Mouse (Mus musculus) brain, embryonic 18.5 days (tissue): ENCODE measurements around the gene Gm20388.

Experiments
- DNase-seq: peaks from one replicate; pipeline ENCODE4 v3.0.0-alpha.2; 2012; ENCODE audit warnings: low read depth, low spot score

Gm20388 gene

GRCm38 (mm10) chr8:121553831-121554475, 1643.3 kb downstream of the Gm20388 start:
- DNase-seq = no peak

DNA sequence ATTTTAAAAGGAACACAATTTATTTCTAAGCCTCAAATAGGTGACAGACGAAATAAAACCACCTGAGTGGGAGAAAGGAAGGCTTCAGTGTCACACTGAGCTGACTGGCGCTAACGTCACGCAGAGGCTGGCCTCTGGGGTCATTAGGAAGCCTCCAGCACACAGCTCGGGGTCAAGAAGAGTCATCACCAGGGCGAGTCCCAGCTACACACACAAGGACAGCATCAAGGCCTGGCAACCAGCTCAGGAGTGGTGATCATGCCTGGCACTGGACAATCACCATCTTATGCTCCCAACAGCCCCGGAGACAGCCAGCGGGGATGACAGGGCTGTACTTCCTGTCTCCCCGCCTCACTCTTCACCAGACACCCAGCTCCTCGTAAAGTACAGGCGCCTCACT, 1647.1 kb downstream of the Gm20388 start:
- DNase-seq = no peak

GRCm38 (mm10) chr8:121558538-121558937, 1647.9 kb downstream of the Gm20388 start:
- DNase-seq = no peak

DNA sequence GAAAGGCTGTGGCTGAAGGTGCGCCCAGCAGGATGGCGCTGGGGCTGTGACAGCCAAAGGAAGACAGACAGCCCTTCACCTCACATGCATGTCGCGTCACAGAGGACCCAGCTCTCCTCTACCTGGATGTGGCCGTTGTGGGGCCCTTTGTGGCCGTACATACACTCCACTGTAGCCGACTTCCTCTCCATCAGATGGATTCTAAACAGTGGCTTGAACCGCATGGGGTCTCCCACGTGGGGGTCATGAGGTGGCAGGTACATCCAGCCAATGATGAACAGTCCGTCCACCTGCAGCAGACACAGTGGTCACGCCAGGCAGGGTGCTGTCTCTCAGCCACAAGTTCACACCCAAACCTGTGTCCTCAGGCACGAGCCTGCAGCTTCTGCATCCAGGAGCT, 1649.2 kb downstream of the Gm20388 start:
- no peak for DNase-seq

GRCm38 (mm10) chr8:121560432-121561100, 1649.9 kb downstream of the Gm20388 start:
- no peak for DNase-seq

GRCm38 (mm10) chr8:121561636-121562345, 1651.2 kb downstream of the Gm20388 start:
- no peak for DNase-seq

DNA sequence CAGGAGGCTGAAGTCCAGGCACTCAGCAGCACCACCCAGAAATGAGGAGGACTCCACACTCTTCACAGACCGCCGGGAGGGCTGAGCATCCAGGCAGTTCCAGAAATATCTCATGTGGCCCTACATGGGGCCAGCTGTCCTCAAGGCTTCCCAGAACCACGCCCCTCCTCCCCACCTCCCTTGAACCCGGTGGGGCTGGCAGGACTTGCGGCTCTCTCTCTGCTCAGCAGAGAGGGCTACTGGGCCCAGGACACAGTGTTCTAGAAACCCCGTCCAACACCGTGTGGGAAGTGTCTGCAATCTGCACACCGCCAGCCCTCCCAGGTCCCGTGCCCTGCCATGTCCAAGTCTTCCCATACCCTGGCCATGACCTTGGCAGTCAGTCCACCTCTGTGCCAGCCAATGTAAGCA, 1652.3 kb downstream of the Gm20388 start:
- DNase-seq = no peak

- no peak for DNase-seq
Measured at GRCm38 (mm10) chr8:121563701-121564100, 1653.1 kb downstream of the Gm20388 start.

DNA sequence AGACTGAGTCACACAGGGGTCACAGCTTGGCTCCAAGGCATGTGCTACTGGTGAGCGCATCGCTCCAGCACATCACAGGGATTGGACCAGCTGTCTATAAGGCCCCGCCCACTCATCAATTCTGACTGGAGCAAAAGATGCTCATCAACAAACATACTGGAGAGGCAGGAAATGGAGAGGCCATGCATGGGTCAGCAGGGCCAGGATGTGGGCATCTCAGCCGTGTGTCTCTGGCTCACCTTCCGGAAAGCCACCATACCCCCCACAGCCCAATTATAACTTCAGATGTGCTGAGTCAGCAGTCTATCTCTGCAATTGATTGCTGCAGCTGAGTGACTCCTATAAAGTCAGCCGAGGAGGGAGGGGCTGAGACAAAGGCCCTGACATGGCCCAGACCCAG, 1657.7 kb downstream of the Gm20388 start:
- no peak for DNase-seq

- DNase-seq = no peak
Measured at GRCm38 (mm10) chr8:121570335-121570734, 1659.7 kb downstream of the Gm20388 start.

GRCm38 (mm10) chr8:121570801-121571200, 1660.2 kb downstream of the Gm20388 start:
- no peak for DNase-seq

DNA sequence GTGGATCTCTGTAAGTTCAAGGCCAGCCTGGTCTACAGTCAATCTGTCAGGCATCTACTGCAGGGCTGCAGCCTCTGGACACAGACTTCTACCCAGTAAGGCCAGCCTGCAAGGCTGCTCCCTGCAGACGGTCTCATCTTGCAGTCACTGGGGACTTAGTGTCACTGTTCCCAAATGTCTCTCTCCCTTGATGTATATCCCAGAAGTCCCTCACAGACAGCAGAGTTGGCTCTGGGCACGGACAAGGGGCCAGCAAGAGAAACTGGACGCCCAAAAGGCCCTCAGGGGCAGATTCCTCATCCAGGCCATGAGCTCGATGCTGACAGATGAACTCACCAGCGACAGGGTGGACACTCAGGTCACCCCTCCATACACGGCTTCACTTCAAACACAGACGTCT, 1661.5 kb downstream of the Gm20388 start:
- DNase-seq = no peak

- DNase-seq = no peak
Measured at GRCm38 (mm10) chr8:121573275-121573674, 1662.6 kb downstream of the Gm20388 start.

- DNase-seq = no peak
Measured at GRCm38 (mm10) chr8:121575661-121576060, 1665.0 kb downstream of the Gm20388 start.

- DNase-seq = no peak
Measured at GRCm38 (mm10) chr8:121577751-121578675, 1667.4 kb downstream of the Gm20388 start.

GRCm38 (mm10) chr8:121578676-121579451, 1668.2 kb downstream of the Gm20388 start, which contains the start of gene Fbxo31:
TSS of gene Fbxo31 (minus strand) at chr8:121578806.
- peak; percentile 79 for DNase-seq

- DNase-seq = no peak
Measured at GRCm38 (mm10) chr8:121580465-121580864, 1669.8 kb downstream of the Gm20388 start.

DNA sequence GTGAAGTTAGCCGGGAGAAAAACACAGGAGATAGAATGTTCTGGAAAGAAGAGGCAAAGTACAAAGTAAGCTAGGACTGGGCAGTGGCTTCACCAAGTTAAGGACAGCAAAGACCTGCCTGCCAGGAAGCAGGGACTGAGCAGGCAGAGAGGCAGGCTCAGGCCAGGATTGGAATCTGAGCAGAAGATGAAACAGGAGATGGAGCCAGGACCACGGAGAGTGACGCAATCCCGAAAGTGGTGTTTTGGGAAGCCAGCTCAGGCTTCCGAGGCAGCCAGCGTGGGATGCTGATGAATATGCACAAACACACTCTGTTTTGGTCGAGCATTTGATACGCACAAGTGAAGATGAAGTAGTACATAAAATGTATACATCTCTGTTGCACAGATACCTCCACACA, 1673.0 kb downstream of the Gm20388 start:
- no peak for DNase-seq

DNA sequence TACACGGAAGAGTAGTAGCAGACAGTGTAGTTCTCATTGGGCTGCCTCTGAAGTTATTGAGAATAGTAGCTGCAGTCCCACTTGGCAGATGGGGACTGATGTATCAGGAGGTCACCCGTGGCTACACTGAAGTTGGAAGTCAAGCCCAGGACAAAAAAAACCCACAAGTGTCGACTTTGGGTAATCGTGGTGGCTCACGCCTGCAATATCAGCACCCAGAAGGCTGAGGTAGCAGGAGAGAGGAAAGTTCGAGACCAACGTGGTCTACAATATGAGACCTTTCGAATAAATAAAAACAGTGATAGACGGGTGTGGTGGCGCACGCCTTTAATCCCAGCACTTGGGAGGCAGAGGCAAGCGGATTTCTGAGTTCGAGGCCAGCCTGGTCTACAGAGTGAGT, 1674.1 kb downstream of the Gm20388 start:
- no peak for DNase-seq

DNA sequence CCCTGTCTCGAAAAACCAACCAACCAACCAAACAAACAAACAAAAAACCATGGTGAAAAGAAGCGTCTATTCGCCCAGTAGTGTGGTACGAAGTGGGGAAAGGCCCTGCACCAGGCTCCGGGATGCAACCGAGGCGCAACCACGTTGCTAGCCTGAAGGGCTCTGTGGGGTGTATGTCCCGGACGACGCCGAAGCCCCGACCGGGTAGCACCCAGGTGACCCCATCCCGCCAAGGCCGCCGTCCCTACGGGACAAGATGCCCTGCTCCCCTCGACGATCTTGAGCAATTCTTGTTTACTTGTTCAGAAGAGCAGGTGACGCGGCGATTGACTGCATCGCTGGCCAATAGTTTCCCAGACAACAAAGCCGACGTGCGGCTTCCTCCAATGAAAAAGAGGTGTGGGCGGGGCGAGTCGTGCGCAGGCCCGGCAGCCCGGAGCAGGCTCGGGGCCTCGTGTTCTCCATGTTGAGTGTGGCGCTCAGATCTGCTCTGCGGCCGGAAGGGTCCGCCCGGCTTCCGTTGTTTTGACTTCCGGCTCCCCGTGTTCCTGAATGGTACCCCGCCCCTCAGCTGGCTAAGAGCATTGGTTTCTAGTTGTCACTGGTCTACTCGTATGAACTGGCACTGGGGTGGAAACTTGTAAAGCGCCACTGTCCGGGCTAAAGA, 1674.7 kb downstream of the Gm20388 start:
- DNase-seq = peak; percentile 96
